Mouse (Mus musculus) right cerebral cortex, postnatal 14 days (tissue): ENCODE measurements around the gene Pdcd1lg2.
"Not testable (repeated sequence)": the region's sequence is repeated elsewhere in the genome, so short reads cannot be mapped to it uniquely, and the experiment has no call there.

Experiments
- DNase-seq: peaks from one replicate; pipeline ENCODE4 v3.0.0; 2022

Gene Pdcd1lg2

GRCm38 (mm10) chr19:29384412-29384811 is 26.3 kb upstream of the Pdcd1lg2 start:
- DNase-seq = no peak

GRCm38 (mm10) chr19:29384994-29385393 is 25.7 kb upstream of the Pdcd1lg2 start:
- DNase-seq = no peak

GRCm38 (mm10) chr19:29385822-29386221 is 24.9 kb upstream of the Pdcd1lg2 start:
- no peak for DNase-seq

GRCm38 (mm10) chr19:29388818-29389217 is 21.9 kb upstream of the Pdcd1lg2 start:
- DNase-seq = no peak

- DNase-seq = no peak
These were observed 20.2 kb upstream of the Pdcd1lg2 start for GRCm38 (mm10) chr19:29390483-29390882.

- no peak for DNase-seq
These were observed 19.4 kb upstream of the Pdcd1lg2 start for GRCm38 (mm10) chr19:29391279-29391678.

GRCm38 (mm10) chr19:29393333-29393732 is 17.4 kb upstream of the Pdcd1lg2 start:
- DNase-seq = no peak

- no peak for DNase-seq
These were observed 16.0 kb upstream of the Pdcd1lg2 start for GRCm38 (mm10) chr19:29394721-29395120.

GRCm38 (mm10) chr19:29396353-29396752 is 14.4 kb upstream of the Pdcd1lg2 start:
- no peak for DNase-seq

- DNase-seq = no peak
These were observed 10.9 kb upstream of the Pdcd1lg2 start for GRCm38 (mm10) chr19:29399786-29400185.

GRCm38 (mm10) chr19:29400466-29400865 is 10.3 kb upstream of the Pdcd1lg2 start:
- DNase-seq = no peak

- DNase-seq = no peak
These were observed 8.1 kb upstream of the Pdcd1lg2 start for GRCm38 (mm10) chr19:29402621-29403020.

- DNase-seq = no peak
These were observed 7.5 kb upstream of the Pdcd1lg2 start for GRCm38 (mm10) chr19:29403251-29403650.

- no peak for DNase-seq
These were observed 5.3 kb upstream of the Pdcd1lg2 start for GRCm38 (mm10) chr19:29405388-29405787.

- DNase-seq = no peak
These were observed 4.4 kb upstream of the Pdcd1lg2 start for GRCm38 (mm10) chr19:29406042-29407017.

GRCm38 (mm10) chr19:29412476-29413420 is 2.0 kb downstream of the Pdcd1lg2 start:
- no peak for DNase-seq

GRCm38 (mm10) chr19:29414513-29414912 is 3.8 kb downstream of the Pdcd1lg2 start:
- no peak for DNase-seq

GRCm38 (mm10) chr19:29414917-29415316 is 4.2 kb downstream of the Pdcd1lg2 start:
- DNase-seq = not testable (repeated sequence)

- no peak for DNase-seq
These were observed 5.7 kb downstream of the Pdcd1lg2 start for GRCm38 (mm10) chr19:29416393-29416902.

GRCm38 (mm10) chr19:29417188-29417587 is 6.5 kb downstream of the Pdcd1lg2 start:
- DNase-seq = no peak

- no peak for DNase-seq
These were observed 7.2 kb downstream of the Pdcd1lg2 start for GRCm38 (mm10) chr19:29417894-29418293.

- no peak for DNase-seq
These were observed 8.0 kb downstream of the Pdcd1lg2 start for GRCm38 (mm10) chr19:29418661-29419115.

GRCm38 (mm10) chr19:29419506-29419905 is 8.8 kb downstream of the Pdcd1lg2 start:
- DNase-seq = no peak
